Mouse (Mus musculus) limb, embryonic 13.5 days (tissue): ENCODE data around the gene Gm8773. TPM values are rescaled to one million over a fixed set of nuclear protein-coding genes. Genes with fewer than 3 reads are reported as not detected.

ENCODE experiments used
- ATAC-seq: fragments of 200-750 bp; cut with Nextera tagmentation; 2 replicates; pipeline ENCODE4 v1.8.0; 2017; ENCODE audit warnings: low read depth, moderate number of reproducible peaks, moderate TSS enrichment; ENCODE audit not compliant: low FRiP score
- H3K27ac ChIP-seq: fragments of 300-500 bp; sonication (generic); 2 replicates; pipeline ENCODE4 v1.5.1; 2015; ENCODE audit warnings: inconsistent platforms, mild to moderate bottlenecking, moderate library complexity
- H3K27me3 ChIP-seq: fragments of 300-500 bp; sonication (generic); 2 replicates; pipeline ENCODE4 v1.6.1; 2015; ENCODE audit warnings: mild to moderate bottlenecking, inconsistent platforms
- H3K36me3 ChIP-seq: fragments of 300-500 bp; sonication (generic); 2 replicates; pipeline ENCODE4 v1.6.1; 2015; ENCODE audit warnings: inconsistent platforms, mild to moderate bottlenecking, moderate library complexity
- H3K4me1 ChIP-seq: fragments of 300-500 bp; sonication (generic); 2 replicates; pipeline ENCODE4 v1.6.1; 2015; ENCODE audit warnings: inconsistent platforms
- H3K4me2 ChIP-seq: fragments of 300-500 bp; sonication (generic); replicated peaks from 2 replicates; pipeline ENCODE4 v1.6.1; 2015; ENCODE audit warnings: inconsistent platforms, mild to moderate bottlenecking, moderate library complexity
- H3K4me3 ChIP-seq: fragments of 300-500 bp; sonication (generic); 2 replicates; pipeline ENCODE4 v1.5.1; 2015; ENCODE audit warnings: moderate library complexity, mild to moderate bottlenecking, inconsistent platforms
- H3K9ac ChIP-seq: fragments of 300-500 bp; sonication (generic); 2 replicates; pipeline ENCODE4 v1.6.1; 2015; ENCODE audit warnings: mild to moderate bottlenecking, inconsistent platforms
- H3K9me3 ChIP-seq: fragments of 300-500 bp; sonication (generic); 2 replicates; pipeline ENCODE4 v1.6.1; 2016; ENCODE audit warnings: inconsistent platforms
- WGBS: fragments of 180-500 bp; shearing (Covaris S2); methylation state at CpG from one replicate; pipeline ENCODE4 v1.1.7; 2015; 5-methylcytosine and 5-hydroxymethylcytosine counted together
- polyA plus RNA-seq: library from polyadenylated mRNA; unstranded; fragments of >200 nt; fragmentation: Nextera tagmentation; extraction: Ambion mirVana; gene quantifications from 2 replicates; pipeline ENCODE4 v1.2.1, GENCODE M21; 2015

Gene Gm8773
- 0.78 and 0.79 TPM in 2 replicates for polyA plus RNA-seq

GRCm38 (mm10) chr5:5573749-5574317 lies at the start of gene Gm8773:
Gene Gm8773, plus strand, starts transcription at chr5:5573799.
- H3K36me3 ChIP-seq = no peaks in the 10 kb centered on the region
- WGBS = 1% methylated on average over 18 of the region's 24 CpGs
- no peaks in the 10 kb centered on the region for H3K4me1 ChIP-seq
- no peak within 1 kb of the TSS for H3K27ac ChIP-seq
- H3K4me2 ChIP-seq = peak within 1 kb of the TSS; percentile 90
- peak; percentile 69; the same call in 1 of the 2 replicates for ATAC-seq
- peak within 1 kb of the TSS; percentile 61 for H3K9ac ChIP-seq
- H3K27me3 ChIP-seq = peaks cover 15% of the 10 kb centered on the region
- no peaks in the 10 kb centered on the region for H3K9me3 ChIP-seq
- H3K4me3 ChIP-seq = peak within 1 kb of the TSS; percentile 55

DNA sequence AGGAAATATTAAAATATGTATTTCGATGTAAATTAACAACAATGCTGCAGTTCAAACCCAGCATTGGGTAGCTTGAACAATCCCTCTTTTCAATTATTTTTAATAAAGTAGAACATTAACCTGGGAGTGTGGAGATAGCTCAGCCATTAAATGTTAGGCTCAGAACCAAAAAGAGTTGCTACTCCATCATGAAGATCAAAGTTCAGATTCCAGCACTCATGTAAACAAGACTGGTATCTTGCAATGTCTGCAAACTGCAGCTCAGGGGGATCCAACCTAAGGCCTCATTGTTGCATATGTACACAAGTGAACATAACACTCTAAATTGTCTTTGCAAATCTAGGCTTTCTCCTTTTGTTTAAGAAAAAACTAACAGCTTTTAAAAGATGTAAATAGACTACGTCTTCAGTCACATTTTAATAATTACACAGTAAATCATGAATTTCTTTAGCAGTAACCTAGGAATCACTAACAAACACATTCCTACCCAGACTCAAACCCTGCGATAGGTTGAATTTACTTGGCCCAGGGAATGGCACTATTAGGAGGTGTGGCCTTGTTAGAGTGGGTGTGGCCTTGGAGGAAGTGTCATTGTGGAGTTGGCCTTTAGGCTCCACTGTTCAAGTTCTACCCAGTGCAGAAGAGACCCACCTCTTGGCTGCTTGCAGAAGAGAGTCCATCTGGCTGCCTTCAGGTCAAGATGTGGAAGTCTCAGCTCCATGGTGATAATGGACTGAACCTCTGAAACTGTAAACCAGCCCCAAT lies 39.8 kb upstream of the Gm8773 start:
- no peak for ATAC-seq

GRCm38 (mm10) chr5:5536131-5536530 lies 37.5 kb upstream of the Gm8773 start:
- WGBS = 92% methylated on average over 1 of the region's 1 CpGs

More for the DNA sequence above, 39.8 kb upstream of the Gm8773 start:
- H3K27ac ChIP-seq = no peak overlapping the region
- peaks cover 9% of the 10 kb centered on the region for H3K36me3 ChIP-seq
- WGBS = 87% methylated on average over 3 of the region's 3 CpGs
- no peaks in the 10 kb centered on the region for H3K4me1 ChIP-seq
- H3K27me3 ChIP-seq = no peaks in the 10 kb centered on the region
- H3K4me3 ChIP-seq = no peak overlapping the region
- no peak overlapping the region for H3K9ac ChIP-seq
- H3K4me2 ChIP-seq = no peak overlapping the region
- H3K9me3 ChIP-seq = no peaks in the 10 kb centered on the region

GRCm38 (mm10) chr5:5539771-5540170 lies 33.8 kb upstream of the Gm8773 start:
- H3K4me2 ChIP-seq = no peak overlapping the region
- no peaks in the 10 kb centered on the region for H3K9me3 ChIP-seq
- no peak overlapping the region for H3K27ac ChIP-seq
- no peaks in the 10 kb centered on the region for H3K4me1 ChIP-seq
- no peak for ATAC-seq
- no peak overlapping the region for H3K9ac ChIP-seq
- peaks cover 52% of the 10 kb centered on the region for H3K36me3 ChIP-seq
- 81% methylated on average over 3 of the region's 3 CpGs for WGBS
- no peak overlapping the region for H3K4me3 ChIP-seq
- H3K27me3 ChIP-seq = no peaks in the 10 kb centered on the region

More at GRCm38 (mm10) chr5:5536131-5536530, 37.5 kb upstream of the Gm8773 start:
- no peak for ATAC-seq
- Histone ChIP-seq H3K4me2 (no peak overlapping the region), H3K9me3 (no peaks in the 10 kb centered on the region), H3K4me3 (no peak overlapping the region), H3K36me3 (peaks cover 22% of the 10 kb centered on the region), H3K9ac (no peak overlapping the region), H3K4me1 (no peaks in the 10 kb centered on the region), H3K27ac (no peak overlapping the region), H3K27me3 (no peaks in the 10 kb centered on the region)

DNA sequence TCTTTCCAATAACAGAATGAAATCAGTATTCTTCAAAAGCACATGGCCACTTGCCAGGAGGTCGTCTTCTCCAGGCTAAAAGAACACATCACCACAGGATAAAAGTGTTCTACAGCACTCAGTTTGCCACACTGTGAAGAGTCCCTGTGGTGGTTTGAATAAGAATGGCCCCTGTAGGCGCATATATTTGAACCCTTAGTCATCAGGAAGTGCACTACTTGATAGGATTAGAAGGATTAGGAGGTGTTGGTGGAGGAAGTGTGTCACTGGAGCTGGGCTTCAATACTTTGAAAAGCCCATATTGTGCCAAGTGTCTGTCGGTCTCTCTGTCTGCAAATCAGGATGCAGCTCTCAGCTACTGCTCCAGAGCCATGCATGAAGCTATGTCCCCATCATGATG lies 33.2 kb upstream of the Gm8773 start:
- no peak overlapping the region for H3K9ac ChIP-seq
- H3K27ac ChIP-seq = no peak overlapping the region
- no peaks in the 10 kb centered on the region for H3K27me3 ChIP-seq
- no peak overlapping the region for H3K4me3 ChIP-seq
- H3K4me1 ChIP-seq = no peaks in the 10 kb centered on the region
- H3K36me3 ChIP-seq = peaks cover 54% of the 10 kb centered on the region
- H3K9me3 ChIP-seq = no peaks in the 10 kb centered on the region
- ATAC-seq = no peak
- H3K4me2 ChIP-seq = no peak overlapping the region
- WGBS = 73% methylated on average over 3 of the region's 3 CpGs

DNA sequence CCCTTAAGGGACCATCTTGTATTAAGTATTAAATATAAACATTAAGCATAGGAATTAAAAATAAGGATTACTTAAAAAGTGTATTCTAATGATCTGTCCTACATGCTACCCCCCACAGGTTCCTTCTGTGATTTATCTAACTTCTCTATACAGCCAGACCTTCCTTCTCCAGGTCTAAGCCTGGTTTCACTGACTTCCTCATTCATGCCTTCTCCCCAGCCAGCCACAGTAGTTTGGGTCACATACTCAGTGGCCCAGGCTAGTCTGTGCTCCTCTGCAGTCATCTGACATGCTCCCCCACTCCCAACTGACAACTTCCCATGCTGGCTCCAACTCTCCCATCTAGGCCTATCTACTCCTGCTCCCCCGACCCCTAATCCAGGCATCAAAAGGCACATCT lies 22.5 kb upstream of the Gm8773 start:
- no peaks in the 10 kb centered on the region for H3K27me3 ChIP-seq
- H3K27ac ChIP-seq = no peak overlapping the region
- no peak overlapping the region for H3K4me2 ChIP-seq
- no peak overlapping the region for H3K4me3 ChIP-seq
- H3K9ac ChIP-seq = no peak overlapping the region
- no peaks in the 10 kb centered on the region for H3K4me1 ChIP-seq
- H3K36me3 ChIP-seq = peaks cover 62% of the 10 kb centered on the region
- H3K9me3 ChIP-seq = no peaks in the 10 kb centered on the region
- 80% methylated on average over 1 of the region's 1 CpGs for WGBS
- no peak for ATAC-seq

DNA sequence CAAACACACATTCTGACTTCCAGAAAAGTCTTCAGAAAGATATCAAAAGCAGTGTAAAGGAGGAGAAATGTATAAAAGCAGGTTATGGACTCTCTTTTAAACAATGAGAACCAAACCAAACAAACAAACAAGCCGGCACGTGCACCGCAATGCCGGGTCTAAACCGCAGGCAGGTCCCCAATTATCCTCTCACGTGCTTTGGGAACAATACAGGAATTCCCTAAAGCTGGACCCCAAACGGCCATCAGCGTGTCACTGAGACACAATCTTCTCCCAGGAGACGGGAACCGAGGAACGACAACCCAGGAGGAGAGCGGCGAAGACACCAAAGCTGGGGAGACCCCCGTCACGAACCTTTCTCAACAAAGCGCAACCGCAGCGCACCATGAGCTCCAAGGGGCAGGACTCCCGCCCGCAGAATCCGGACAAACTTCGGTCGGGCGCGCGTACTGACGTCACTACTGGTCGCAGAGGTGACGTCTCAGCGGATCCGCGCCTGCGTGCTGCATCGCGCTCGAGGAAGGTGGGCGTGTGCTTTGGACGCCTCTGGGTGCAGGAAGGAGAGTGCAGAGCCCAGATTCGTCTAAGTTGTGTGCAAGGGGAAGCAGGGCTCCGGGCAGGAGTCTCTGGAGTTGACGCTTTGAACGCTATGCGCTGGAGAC lies 14.4 kb upstream of the Gm8773 start, which contains the start of gene Gtpbp10:
TSS of gene Gtpbp10 (minus strand) at position 460 of the 662 bp plus-strand sequence.
- WGBS = under 1% methylated on average over 43 of the region's 43 CpGs
- Histone ChIP-seq H3K27me3 (no peaks in the 10 kb centered on the region), H3K4me1 (peaks cover 15% of the 10 kb centered on the region), H3K4me2 (peak within 1 kb of the TSS; percentile 69), H3K4me3 (peak within 1 kb of the TSS; percentile 80), H3K9ac (peak within 1 kb of the TSS; percentile 82), H3K36me3 (peaks cover 11% of the 10 kb centered on the region), H3K27ac (peak within 1 kb of the TSS; percentile 79), H3K9me3 (no peaks in the 10 kb centered on the region)
- ATAC-seq = peak; percentile 99

- peak overlapping the region; percentile 79 for H3K27ac ChIP-seq
- H3K4me1 ChIP-seq = peaks cover 15% of the 10 kb centered on the region
- no peaks in the 10 kb centered on the region for H3K9me3 ChIP-seq
- H3K4me2 ChIP-seq = peak overlapping the region; percentile 69
- no peaks in the 10 kb centered on the region for H3K27me3 ChIP-seq
- H3K4me3 ChIP-seq = peak overlapping the region; percentile 80
- peak overlapping the region; percentile 82 for H3K9ac ChIP-seq
- ATAC-seq = peak; percentile 10; the same call in 1 of the 2 replicates
- 43% methylated on average over 8 of the region's 8 CpGs for WGBS
- H3K36me3 ChIP-seq = peaks cover 5% of the 10 kb centered on the region
These were observed 13.8 kb upstream of the Gm8773 start for GRCm38 (mm10) chr5:5559798-5560197.

DNA sequence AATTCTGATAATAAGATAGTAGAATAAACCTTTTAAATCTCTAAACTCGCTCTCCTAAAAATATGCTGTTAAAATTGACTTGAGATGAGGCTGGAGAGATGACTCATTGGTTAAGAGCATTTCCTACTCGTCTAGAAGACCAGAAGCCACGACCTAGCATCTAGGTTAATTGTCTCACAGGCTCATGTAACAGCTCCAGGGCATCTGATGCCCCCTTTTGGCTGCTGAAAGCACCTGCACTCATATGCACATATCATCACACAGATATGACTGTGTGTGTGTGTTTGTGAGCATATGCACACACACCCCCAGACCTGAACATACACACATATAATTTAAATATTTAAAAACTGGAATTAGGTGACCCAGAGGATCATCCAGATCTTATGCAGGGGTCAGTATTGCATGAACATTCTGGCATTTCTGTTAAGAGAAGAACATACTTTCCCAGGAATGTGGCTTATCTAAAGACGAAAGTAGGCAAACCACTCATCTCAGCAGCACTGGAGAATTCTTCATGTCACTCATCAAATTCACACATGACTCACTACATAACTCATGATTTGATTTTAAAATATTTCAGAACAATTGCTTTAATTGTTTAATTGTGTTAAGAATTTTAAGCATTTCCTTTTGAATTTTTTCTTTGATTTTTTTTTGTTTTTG lies 12.4 kb upstream of the Gm8773 start:
- 76% methylated on average over 4 of the region's 4 CpGs for WGBS

DNA sequence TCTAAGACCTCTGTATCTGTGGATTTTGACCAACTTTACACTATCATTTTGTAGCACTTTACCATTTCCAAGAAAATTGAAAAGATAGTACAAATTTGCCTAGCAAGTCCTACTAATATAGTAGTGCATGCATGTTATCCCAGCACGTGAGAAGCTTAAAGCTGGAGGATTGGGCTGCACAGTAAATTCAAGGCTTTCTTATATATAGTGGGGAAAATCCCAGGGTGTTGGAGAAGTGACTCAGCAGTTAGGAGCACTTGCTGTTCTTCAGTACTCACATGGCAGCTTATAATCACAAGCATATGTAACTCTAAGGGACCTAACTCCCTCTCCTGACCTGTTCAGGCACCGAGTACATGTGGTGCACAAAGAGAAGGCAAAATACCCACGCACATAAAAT lies 11.2 kb upstream of the Gm8773 start:
- 59% methylated on average over 3 of the region's 3 CpGs for WGBS
- Histone ChIP-seq H3K27ac (no peak overlapping the region), H3K36me3 (no peaks in the 10 kb centered on the region), H3K27me3 (0 out of 2 replicates have a peak, but pooled peaks cover 3% of the 10 kb centered on the region), H3K4me1 (peaks cover 15% of the 10 kb centered on the region), H3K9me3 (no peaks in the 10 kb centered on the region), H3K4me3 (no peak overlapping the region), H3K9ac (no peak overlapping the region), H3K4me2 (no peak overlapping the region)
- ATAC-seq = no peak

More for the DNA sequence above, 12.4 kb upstream of the Gm8773 start:
- no peaks in the 10 kb centered on the region for H3K9me3 ChIP-seq
- no peak for ATAC-seq
- no peaks in the 10 kb centered on the region for H3K27me3 ChIP-seq
- H3K4me3 ChIP-seq = no peak overlapping the region
- H3K4me1 ChIP-seq = peaks cover 15% of the 10 kb centered on the region
- H3K4me2 ChIP-seq = no peak overlapping the region
- no peak overlapping the region for H3K9ac ChIP-seq
- H3K27ac ChIP-seq = no peak overlapping the region
- H3K36me3 ChIP-seq = no peaks in the 10 kb centered on the region

GRCm38 (mm10) chr5:5587686-5588085 lies 14.1 kb downstream of the Gm8773 start:
- WGBS = 83% methylated on average over 3 of the region's 3 CpGs
- H3K4me1 ChIP-seq = no peaks in the 10 kb centered on the region
- no peak overlapping the region for H3K4me2 ChIP-seq
- no peak overlapping the region for H3K27ac ChIP-seq
- no peaks in the 10 kb centered on the region for H3K36me3 ChIP-seq
- H3K4me3 ChIP-seq = no peak overlapping the region
- no peaks in the 10 kb centered on the region for H3K27me3 ChIP-seq
- peaks cover 2% of the 10 kb centered on the region; the same call in 1 of the 2 replicates for H3K9me3 ChIP-seq
- no peak overlapping the region for H3K9ac ChIP-seq
- no peak for ATAC-seq

DNA sequence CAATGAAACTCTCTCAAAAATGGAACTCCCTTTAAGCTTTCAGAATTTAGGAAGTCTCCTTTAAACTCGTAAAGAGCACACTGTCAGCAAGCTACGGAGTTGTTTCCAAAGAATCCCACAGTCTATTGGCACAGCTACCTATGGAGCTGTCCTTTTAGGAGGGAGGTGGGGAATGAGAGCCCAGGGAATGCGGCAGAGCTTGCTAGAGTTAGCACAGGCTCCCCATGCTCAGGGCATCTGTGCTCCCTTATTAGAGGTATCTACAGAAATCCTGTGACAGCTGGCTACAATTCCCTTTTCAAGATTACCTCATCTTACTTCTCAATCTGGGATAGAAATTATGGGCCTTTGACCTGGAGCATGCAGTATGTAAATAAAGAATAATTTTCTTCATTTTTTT lies 36.9 kb downstream of the Gm8773 start:
- Histone ChIP-seq H3K27me3 (no peaks in the 10 kb centered on the region), H3K27ac (no peak overlapping the region), H3K36me3 (no peaks in the 10 kb centered on the region), H3K9ac (no peak overlapping the region), H3K9me3 (no peaks in the 10 kb centered on the region), H3K4me2 (no peak overlapping the region), H3K4me1 (no peaks in the 10 kb centered on the region), H3K4me3 (no peak overlapping the region)
- 52% methylated on average over 3 of the region's 3 CpGs for WGBS
- no peak for ATAC-seq
